Mouse (Mus musculus) retina, adult 2 months (tissue): ENCODE measurements around the gene Epha4.

Source experiments
- DNase-seq: peaks from one replicate; pipeline ENCODE4 v3.0.0-alpha.2; 2012; ENCODE audit warnings: low read depth, low spot score

The Epha4 gene

DNA sequence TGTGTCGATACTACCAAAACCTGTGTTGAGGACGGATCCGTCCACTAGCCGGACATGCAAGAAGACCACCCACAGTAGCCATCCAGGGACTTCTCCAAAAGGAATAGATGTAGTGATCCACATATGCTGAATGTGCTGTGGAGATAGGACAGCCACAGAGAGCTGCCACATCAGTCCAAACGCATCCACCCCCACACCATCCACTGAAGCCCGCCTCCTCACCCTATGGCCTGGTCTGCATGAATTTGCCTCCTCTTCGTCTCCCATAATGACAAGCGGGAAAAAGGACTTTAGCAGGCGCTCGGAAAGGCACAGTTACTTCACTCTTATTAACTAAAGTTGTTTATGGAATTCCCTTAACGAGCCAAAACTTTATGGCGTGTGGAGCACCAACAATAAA is 68.5 kb downstream of the Epha4 start:
- DNase-seq = no peak

DNA sequence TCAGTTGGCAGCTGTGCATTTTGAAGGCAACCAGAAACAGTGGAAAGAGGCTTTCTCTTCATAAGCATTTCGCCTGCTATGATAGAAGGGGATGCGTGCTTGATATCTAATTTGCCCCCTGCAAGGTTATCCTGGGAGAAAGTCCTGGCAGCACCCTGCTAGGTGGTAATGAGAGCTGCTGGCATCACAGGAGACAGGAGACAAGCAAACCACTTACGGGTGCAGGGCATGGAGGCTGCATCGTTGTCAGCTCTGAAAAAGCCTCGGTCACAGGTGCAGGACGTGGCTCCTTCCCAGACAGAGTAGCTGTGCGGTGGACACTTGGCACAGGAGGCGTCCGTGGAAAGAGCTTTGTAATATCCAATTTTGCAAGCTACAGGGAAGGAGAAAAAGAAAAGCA is 70.2 kb downstream of the Epha4 start:
- DNase-seq = no peak

DNA sequence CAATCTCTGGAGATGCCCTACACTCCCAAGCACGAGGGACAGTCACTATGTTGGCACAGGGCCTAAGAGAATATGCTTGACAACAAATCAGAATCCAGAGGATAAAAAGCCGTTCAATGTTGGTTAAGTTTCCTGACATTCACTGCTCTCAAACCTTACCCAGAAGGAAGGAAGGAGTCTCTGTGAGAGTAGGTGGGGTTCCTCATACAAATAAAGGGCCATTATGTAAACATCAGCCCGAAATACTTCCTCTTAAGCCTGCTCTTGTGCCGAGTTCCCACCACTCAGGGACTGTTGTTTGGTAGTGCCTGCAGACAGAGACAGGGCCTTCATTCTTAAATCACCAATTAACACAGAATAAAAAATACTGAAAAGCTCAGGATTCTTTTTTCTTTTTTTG is 72.9 kb downstream of the Epha4 start:
- DNase-seq = no peak

DNA sequence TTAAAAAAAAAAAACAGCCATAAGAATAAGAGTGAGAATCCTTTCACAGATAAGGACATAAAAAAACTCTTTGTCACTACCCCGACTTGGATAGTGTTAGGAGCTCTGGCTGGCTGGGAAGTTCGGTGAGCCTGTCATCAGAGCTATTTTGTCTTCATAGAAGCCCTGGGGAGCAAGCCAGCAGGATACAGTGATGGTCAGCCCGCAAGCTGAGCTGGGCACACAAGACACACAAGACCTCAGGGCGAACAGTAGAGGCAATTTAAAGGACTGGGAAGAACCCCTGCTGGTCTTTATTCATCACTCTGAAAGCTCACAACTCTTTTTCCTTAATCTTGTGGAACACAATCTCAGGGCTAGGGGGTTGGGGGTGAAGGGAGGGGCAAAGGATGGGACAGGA is 73.5 kb downstream of the Epha4 start:
- no peak for DNase-seq

DNA sequence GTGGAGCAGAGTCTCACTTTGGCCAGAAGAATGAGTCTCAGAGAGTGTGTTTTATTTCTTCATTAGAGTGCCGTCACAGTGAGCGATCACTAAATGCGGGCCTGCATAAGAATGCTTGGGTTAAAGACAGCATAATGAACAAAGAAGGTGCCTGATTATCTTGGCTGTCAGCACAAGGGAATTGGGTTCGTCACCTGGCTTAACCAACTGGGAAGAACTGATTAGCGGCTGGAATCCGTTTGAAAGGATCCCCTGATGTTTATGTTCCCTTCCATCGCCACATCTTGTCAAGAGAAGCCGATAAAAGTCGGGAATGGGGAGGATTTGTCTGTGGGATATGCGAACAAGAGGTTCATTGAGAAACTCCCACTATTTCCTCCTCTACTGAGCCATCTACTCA is 74.4 kb downstream of the Epha4 start:
- DNase-seq = no peak

DNA sequence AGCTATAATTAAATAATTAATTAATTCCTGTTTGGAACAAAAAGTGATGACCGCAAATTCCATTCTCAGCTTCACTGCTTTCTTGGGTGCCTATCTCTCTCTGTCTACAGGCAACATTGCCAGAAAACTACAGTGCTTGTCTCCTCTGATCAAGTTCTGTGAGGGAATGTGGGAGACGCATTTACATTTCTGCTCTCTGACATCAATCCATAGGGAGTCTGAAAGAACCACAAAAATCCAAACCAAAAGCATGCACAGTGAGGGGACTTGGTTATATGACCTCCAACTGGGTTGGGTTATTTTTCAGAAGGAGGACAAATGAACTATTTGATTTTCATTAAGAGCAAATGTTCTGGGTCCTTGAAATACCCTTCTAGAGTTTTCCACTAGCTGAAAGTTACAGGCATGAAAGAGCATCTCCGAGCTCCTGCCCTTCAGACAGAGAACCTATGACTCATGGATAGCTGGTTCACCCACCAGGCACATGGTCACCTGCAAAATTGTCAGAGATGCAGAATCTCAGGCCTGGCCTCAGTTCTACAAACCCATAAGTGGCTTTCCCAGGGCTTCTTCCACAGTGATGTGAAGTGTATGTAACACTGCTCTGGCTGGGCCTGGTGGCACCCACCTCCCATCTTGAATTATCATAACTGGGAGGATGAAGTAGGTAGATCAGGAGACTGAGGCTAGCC is 75.4 kb downstream of the Epha4 start:
- no peak for DNase-seq

DNA sequence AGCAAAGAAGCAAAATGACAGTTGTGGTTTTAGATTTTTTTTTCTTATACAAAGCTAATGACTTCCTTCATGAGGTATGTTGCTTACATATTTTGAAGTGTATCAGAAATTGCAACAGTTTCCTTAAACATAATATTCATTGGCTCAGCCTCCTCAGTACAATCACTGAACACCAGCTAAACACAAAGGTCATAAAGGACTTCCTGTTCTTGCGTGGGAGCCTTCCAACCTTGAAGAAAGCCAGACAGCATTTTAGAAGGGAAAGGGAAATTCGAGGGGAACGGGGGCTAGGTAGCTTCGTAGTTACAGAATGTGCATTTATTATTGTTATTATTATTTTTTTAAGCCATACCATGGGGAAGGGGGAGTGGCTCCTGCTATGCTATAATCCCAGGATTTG is 76.2 kb downstream of the Epha4 start:
- DNase-seq = no peak

DNA sequence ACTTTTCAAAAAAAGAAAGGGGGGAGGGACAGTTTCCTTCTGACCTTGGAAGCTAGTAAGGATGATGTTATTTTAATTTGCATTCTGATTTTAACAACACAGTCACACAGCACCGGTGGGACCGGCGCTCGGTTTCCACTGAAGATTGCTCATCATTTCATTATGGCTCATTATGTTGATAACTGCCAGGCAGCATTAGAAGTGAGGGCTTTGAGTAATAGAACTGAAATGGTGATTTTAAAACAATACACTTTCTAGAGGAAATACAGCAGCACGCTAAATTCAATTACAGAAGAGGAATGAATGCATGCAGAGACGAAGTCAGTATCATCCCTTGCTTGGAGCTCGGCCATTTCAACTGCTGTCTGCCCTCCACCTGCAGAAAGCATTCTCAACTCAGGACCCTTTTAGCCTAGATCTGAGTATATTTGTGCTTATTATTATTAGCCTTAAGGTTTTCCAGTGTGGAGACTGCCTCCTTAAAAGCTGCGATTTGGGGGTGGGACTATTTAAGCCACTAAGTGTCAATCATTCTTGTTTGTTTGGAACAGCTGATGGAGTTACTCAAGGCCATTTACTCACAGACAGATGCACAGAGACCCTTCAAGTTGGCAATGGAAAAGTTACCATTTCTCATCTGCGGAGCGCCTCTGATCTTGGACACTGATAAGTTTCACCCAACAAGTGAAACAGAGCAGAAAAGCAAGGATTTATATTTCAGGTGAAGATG is 76.8 kb downstream of the Epha4 start:
- no peak for DNase-seq

DNA sequence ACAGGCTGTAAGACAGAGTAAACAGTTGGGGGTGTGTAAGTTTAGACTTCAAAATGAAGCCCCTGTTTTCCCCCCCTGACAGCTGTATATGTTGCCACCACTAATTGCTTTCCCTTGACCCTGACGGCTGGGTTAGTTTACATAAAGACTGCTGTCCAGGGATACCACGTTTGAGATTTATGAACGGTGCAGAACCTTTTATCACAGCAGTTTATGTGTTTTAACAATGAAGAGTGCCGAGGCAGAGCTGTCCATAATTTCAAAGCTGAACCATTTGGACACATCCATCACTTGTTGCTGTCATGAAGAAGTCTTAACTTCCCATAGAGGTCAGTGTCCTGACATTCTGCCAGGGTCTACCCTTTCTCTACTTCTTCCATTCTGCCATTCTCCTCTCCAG is 79.8 kb downstream of the Epha4 start:
- no peak for DNase-seq

DNA sequence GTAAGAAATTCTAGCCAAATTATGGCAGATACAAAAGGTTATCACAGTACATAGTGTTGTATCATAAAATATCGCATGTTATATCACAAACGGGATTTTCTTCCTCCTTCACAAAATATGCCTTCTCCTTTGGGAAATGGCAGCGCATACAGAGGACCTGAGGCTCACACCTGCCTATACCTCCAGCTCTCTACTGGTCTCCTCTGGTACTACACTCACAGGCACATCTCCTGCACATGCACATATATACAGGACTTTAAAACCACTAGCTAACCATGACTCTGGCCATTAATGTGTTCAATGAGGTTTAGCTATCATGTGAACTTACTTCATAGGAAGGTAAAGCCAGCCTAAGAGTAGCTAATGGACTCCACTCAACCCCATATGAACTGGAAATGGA is 81.7 kb downstream of the Epha4 start:
- DNase-seq = no peak

DNA sequence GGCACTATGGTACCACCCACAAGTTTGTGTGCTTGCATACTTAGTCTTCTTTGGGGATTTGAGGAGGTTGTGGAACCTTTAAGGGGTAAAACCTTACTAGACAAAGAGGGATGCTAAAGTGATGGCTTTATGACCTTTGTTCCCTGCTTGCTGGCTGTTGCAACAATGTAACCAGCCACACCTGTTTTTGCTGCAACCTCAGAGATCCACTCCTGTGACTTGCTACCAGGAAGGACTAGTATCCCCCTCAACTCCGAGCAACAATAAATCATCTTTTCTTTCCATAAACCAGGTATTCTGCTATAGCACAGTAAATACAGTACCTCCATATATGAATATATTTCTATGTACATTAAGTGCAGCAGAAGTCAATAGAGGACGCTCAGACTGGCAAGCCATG is 82.4 kb downstream of the Epha4 start:
- no peak for DNase-seq

DNA sequence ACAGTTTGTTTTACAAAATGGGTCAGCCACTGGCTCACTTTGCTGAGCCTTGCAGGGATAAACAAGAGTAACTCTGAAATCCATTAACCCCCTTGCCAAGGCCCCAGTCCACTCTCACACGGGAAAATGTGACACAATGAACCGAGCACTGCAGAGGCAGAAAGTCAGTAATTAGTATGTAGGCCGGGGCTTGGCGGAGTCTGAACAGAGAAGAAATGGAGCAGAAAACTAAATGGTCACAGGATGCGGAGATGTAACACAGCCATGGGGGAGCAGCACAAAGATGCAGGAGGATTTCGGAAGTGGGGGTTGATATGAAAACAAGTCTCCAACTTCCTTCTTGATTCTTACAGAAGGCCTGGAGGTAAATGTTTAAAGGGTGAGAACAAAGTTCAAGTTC is 85.7 kb downstream of the Epha4 start:
- DNase-seq = peak; percentile 3

DNA sequence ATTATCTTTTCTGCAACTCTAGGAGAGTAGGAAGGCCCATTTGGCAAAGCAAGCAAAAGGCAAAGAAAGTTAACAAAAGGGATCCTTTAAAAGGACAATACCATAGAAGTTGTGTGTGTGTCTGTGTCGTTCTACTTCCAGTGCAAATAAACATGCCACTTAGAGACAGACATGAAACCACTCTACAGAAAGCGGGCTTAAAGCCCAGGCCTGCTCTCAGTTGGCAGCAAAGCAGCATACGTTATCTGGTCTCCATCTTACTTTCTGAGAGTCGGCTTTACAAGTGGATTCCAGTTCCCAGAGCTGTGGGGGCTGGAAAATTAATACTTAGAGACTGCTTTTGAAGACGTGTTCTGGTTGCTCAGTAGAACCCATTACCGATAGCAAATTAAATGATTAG is 87.9 kb downstream of the Epha4 start:
- no peak for DNase-seq

DNA sequence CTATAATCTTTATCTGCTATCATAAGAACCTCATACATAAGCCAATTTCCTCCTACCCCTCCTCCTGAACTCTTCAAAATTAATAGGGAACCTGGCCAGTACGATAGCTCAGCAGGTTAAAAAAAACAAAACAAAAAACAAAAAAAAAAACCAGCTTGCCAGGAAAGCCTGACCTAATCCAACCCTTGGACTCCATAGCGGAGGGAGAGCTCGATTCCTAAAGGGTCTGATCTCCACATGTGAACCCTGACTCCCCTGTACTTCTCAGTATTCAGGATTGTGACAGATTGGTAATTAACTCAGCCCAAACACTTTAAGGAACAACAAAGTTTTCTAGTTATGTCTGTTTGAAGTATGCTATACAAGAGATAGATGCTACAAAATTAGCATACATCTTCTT is 89.7 kb downstream of the Epha4 start:
- no peak for DNase-seq

DNA sequence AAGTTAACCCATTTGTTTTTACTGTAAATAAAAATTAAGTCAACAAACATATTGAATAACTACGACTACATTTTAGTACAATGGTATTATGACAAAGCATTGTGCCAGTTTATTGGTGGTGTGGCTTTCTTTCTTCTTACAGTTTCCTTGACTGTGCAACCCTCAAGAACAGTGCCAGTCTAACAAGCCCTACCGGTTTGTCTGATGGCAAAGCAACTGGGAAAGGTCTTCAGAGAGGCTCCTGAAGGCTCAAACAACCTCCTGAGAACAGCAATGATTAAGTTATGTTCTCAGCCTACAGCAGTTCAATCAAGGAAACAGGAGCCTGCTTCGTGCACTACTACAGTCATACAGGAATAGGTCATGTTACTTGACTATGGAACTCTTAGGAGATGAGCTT is 93.8 kb downstream of the Epha4 start:
- no peak for DNase-seq

DNA sequence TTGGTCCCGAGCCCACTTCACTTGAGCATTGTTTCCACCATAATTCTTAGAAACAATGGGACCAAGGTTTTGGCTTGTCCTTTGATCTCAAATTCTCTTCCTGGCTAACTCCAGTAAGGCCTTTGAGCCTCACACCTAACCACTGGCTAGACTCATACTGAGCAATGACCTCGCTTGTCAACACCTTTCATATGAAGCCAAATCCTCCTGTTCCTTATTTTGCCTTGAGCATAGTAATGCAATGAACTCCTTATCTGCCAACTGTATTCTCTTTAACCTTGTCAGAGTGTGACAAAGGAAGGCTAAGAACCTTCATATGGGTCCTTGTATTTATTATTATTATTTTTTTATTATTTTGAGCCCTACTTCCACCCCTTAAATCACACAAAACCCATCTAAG is 94.5 kb downstream of the Epha4 start:
- DNase-seq = no peak

DNA sequence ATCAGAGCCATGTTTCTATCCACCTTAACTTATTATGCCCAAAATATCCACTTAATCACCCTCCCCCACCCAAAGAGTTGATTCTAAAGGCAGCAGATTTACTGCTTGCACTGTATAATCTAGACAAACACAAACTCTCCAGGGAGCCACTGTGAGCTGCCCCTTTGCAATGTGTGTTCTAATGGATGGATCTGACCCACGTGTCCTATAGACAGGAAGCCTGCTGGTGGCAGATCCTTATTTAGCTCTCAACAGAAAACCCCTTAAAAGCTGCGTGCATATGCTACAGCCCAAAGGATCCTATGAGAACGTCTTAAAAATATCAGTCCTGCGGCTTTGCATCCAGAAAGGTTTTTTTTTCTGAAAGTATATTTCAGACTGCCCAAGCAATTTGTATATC is 98.0 kb downstream of the Epha4 start:
- DNase-seq = no peak

DNA sequence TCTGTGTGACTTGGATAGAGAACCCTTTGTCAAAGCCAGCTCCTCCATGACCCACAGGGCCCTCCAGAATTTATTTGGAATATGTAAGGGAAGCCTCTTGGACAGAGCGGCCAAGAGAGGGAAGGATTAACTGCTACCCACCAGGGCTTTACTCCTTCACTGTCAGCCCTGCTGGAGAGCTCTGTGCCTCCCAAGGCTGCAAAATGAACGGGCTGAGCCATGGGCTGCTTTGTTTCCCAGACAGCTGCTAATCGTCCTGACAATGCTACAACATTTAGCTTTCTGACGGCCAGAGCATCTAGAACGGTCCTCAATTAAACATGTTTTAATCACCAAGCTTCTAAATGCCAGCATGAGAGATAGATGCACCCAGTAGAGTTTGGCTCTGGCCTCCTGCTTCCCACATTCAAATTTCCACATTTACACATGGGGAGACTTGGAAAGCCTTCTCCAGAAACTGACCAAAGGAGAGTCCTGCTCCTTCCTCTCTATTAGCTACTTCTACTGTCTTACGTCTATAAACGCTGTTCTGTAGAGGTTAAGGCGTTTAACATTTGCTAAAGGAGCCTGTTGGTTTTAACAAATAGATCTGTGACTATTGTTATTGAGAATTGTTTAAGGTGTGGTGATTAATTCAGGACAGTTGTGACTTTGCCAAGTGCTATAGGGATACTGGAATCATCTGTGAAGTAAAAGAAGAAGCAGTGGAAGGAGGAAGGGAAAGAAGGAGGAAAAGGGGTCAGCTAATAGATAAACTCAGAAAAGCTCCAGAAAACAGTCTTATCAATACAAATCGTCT is 101.8 kb downstream of the Epha4 start:
- DNase-seq = no peak

DNA sequence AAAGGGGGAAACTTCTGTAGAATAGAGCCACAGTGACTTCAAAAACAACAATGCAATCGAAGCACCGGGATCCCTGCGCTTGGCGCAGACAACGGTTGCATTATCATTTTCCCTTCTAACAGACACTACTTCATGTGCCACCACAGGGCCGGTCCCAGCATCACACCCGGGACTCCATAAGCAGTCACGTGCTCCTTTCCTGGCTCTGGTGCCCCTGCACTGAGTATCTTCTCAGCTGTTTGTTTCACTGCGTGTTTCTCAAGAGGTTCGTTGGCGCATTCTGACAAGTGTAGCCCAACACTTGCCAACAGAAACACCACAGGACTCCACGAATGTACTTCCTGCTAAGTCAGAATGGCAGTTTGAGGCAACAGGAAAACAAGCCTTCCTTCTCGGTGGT is 102.6 kb downstream of the Epha4 start:
- DNase-seq = no peak

DNA sequence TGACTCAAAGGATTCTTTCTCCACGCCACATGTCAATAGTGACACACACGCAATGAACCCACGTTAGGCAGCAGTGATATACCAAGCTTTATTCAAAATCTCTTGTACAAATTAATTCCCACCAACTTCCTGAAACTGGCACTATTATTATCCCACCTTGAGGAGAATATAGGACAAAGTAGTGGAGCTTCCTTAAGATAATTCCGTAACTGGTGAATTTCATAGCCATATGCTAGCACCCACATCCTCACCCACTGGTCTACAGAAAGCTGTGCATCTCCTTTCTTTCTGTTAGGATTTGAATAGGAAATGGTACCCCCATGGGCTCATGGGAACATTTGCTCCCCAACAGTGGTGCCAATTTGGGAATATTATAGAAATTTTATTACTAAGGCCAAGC is 103.7 kb downstream of the Epha4 start:
- DNase-seq = no peak

DNA sequence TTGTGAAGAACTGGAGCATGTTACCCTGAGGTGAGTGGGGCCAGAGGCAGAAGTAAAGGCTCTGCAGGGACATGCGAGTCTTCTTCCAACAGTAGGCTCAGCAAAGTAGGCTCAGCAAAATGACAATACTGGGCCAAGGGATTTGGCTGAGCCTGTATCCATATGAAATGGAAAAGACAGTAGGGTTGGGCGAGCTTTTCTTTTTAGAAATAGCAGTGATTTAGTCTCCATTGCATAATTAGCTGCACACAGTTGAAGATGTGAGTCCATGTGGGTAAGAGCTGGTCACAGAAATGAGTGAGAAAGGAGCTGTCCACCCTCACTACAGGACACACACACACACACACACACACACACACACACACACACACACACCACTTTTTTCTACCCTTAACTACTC is 104.2 kb downstream of the Epha4 start:
- no peak for DNase-seq

DNA sequence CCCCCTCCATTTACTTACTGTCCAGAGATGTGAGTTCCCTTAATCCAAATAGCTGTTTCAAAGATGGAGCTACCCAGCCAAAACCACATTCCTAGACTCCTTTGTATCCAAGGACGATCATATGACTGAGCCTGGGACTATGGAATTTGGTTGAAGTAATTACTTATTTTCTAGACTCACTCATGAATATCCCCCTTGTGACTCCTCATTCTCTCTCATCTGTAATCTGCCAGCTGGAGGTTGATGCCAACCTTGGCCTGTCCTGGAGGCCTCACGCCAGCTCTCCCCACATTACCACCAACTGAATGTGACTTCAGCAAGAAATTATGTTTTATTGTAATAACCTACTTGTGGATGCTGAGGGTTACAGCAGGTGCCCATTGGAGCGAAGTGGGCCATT is 104.7 kb downstream of the Epha4 start:
- no peak for DNase-seq

DNA sequence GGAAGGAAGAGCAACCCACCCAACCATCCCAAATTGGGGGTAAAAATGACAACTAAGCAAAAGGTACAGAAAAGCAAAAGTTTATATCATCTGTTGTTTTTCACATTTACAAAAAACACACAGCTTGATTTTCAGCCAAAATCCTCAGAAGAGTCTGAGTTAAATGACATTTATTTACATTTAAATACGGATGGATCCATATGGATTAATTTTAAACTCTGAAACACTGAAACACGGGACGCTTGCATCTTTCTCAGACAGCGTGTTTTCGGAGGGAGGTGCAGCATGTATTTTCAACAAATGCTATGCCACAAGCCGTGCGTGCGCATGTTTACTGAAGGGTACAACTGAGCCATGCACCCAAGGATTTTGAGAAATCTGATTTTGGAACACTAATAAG is 105.4 kb downstream of the Epha4 start:
- DNase-seq = no peak
